24 mouse cellular contexts compared by ENCODE assay signal in the genomic region with DNA sequence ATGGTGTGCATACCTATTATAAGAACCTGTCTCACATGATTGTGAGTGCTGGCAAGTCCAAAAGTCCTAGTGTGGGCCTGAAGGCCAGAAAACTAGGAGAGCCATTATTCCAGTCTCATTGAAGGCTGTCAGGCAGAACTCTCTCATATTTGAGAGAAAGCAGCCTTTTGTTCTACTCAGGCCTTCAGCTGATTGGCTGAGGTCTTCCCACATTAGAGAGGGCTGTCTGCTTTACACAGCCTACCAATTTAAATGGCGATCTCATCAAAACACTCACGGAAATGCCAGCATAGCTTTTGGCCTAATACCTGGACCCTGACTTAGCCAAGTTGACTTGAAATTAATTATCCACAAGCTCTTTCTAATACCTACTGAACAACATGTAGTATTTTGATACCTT. TPM values are rescaled to one million over a fixed set of nuclear protein-coding genes. Genes with fewer than 3 reads are reported as not detected.
DNase-seq lines count a peak whose midpoint lies in the region; ATAC-seq lines count a peak whose summit lies in the region.
"Had no signal": no experiment of that assay in that cellular context is flagged by ENCODE, and none has a peak within 500 bp of the region (broad histone marks: within the 10 kb centered on the region; RNA-seq: fewer than 3 reads in every experiment).

No protein-coding gene starts in this region.

- H3K4me3 ChIP-seq in forebrain, embryonic 15.5 days = no peak overlapping the region
- H3K4me3 ChIP-seq in forebrain, embryonic 10.5 days = no peak overlapping the region
- H3K4me3 ChIP-seq: embryonic facial prominence, embryonic 15.5 days; erythroblast, embryonic 14.5 days; heart, embryonic 15.5 days; hindbrain, embryonic 13.5 days had no signal

- H3K4me2 ChIP-seq in forebrain, embryonic 15.5 days (replicated peaks) = no peak overlapping the region
- H3K4me2 ChIP-seq: embryonic facial prominence, embryonic 15.5 days; heart, embryonic 15.5 days; hindbrain, embryonic 13.5 days had no signal

- H3K9ac ChIP-seq in forebrain, embryonic 15.5 days (replicated peaks) = no peak overlapping the region
- H3K9ac ChIP-seq: embryonic facial prominence, embryonic 15.5 days; heart, embryonic 15.5 days; hindbrain, embryonic 13.5 days had no signal

- ATAC-seq in forebrain, embryonic 15.5 days (replicated peaks) = peak; percentile 61; the same call in 1 of the 2 replicates
- ATAC-seq: activated CD4-positive, CD25-positive, alpha-beta regulatory T cell, adult 4 months; hindbrain, postnatal 0 days had no signal

- H3K27ac ChIP-seq in forebrain, embryonic 15.5 days (replicated peaks) = peak overlapping the region; percentile 64
- no peak overlapping the region for H3K27ac ChIP-seq in forebrain, embryonic 10.5 days
- H3K27ac ChIP-seq: embryonic facial prominence, embryonic 15.5 days; heart, embryonic 15.5 days; hindbrain, embryonic 13.5 days; hindbrain, postnatal 0 days had no signal

- H3K36me3 ChIP-seq in forebrain, embryonic 15.5 days = no peaks in the 10 kb centered on the region
- no peaks in the 10 kb centered on the region for H3K36me3 ChIP-seq in forebrain, embryonic 10.5 days (replicated peaks)
- H3K36me3 ChIP-seq: embryonic facial prominence, embryonic 15.5 days; G1E; heart, embryonic 15.5 days; hindbrain, embryonic 13.5 days had no signal

- H3K4me1 ChIP-seq in forebrain, embryonic 15.5 days = peaks cover 9% of the 10 kb centered on the region; the same call in 1 of the 2 replicates
- peaks cover 15% of the 10 kb centered on the region for H3K4me1 ChIP-seq in forebrain, embryonic 10.5 days
- H3K4me1 ChIP-seq: embryonic facial prominence, embryonic 15.5 days; heart, embryonic 15.5 days; hindbrain, embryonic 13.5 days had no signal

- DNase-seq in forebrain, embryonic 10.5 days (ENCODE audit: extremely low spot score, low spot score) = no peak
- DNase-seq in retina, postnatal 1 day = peak; percentile 24
- no peak for DNase-seq in retina, embryonic 14.5 days (ENCODE audit: low spot score)
- peak; percentile 40 for DNase-seq in brain, adult 2 months (ENCODE audit: low read depth, low spot score)
- no peak for DNase-seq in adrenal gland, adult (ENCODE audit: inconsistent age in 2 of 2, low spot score in 1 of 2)
- DNase-seq in gastrocnemius, postnatal 10 days = no peak
- DNase-seq: adrenal gland, adult 2 months; adrenal gland, postnatal 25 days; cerebellum, adult 11 months; cerebellum, adult 8-10 months; cerebellum, postnatal 14 days; embryo, embryonic 11 days; gastrocnemius, postnatal 14 days; heart, postnatal 14 days; kidney, adult 18-20 months had no signal

- WGBS in forebrain, embryonic 15.5 days = 25% methylated on average over 2 of the region's 2 CpGs
- WGBS in forebrain, embryonic 10.5 days = 69% methylated on average over 2 of the region's 2 CpGs

- H3K9me3 ChIP-seq in forebrain, embryonic 15.5 days = no peaks in the 10 kb centered on the region
- no peaks in the 10 kb centered on the region for H3K9me3 ChIP-seq in forebrain, embryonic 10.5 days
- H3K9me3 ChIP-seq: embryonic facial prominence, embryonic 15.5 days; G1E; heart, embryonic 15.5 days; hindbrain, embryonic 13.5 days had no signal

- H3K27me3 ChIP-seq in forebrain, embryonic 15.5 days = no peaks in the 10 kb centered on the region
- no peaks in the 10 kb centered on the region for H3K27me3 ChIP-seq in forebrain, embryonic 10.5 days (ENCODE audit: poor library complexity, severe bottlenecking)
- H3K27me3 ChIP-seq: CH12.LX; embryonic facial prominence, embryonic 15.5 days; heart, embryonic 15.5 days; hindbrain, embryonic 13.5 days had no signal

RNA-seq across cellular contexts. Expression of a gene that starts 19.1 kb away (rescaled TPM):
- 8.0 and 8.6 TPM in 2 replicates for polyA plus RNA-seq in forebrain, embryonic 15.5 days (2015; fragmentation: Nextera tagmentation; extraction: Ambion mirVana)
- 9.2 and 10.4 TPM in 2 replicates for polyA plus RNA-seq in forebrain, embryonic 10.5 days (2016; fragmentation: Nextera tagmentation; extraction: Ambion mirVana)
- total RNA-seq in gastrocnemius, postnatal 10 days (2021) = 1 to 10 TPM; 7.1 to 8.9 TPM
- total RNA-seq: G1E had no signal
- polyA plus RNA-seq: G1E had no signal

RNA-seq across cellular contexts. Expression of a gene that starts 24.2 kb away (rescaled TPM):
- 62.9 and 63.2 TPM in 2 replicates for polyA plus RNA-seq in forebrain, embryonic 15.5 days (2015; fragmentation: Nextera tagmentation; extraction: Ambion mirVana)
- polyA plus RNA-seq in forebrain, embryonic 10.5 days (2016; fragmentation: Nextera tagmentation; extraction: Ambion mirVana) = 120 and 122 TPM in 2 replicates
- 100 to 1,000 TPM; 102 to 105 TPM for total RNA-seq in gastrocnemius, postnatal 10 days (2021)

RNA-seq across cellular contexts. Expression of a gene that starts 58.9 kb away (rescaled TPM):
- polyA plus RNA-seq in forebrain, embryonic 15.5 days (2015; fragmentation: Nextera tagmentation; extraction: Ambion mirVana) = 14.2 and 16.0 TPM in 2 replicates
- 11.2 and 11.3 TPM in 2 replicates for polyA plus RNA-seq in forebrain, embryonic 10.5 days (2016; fragmentation: Nextera tagmentation; extraction: Ambion mirVana)
- total RNA-seq in gastrocnemius, postnatal 10 days (2021) = 10 to 100 TPM; 56.1 to 64.2 TPM

Comparison
In these comparisons a context has a peak if more than half of its experiments do, and no peak if none do; other contexts are left out.
1. DNase-seq: peak in retina, postnatal 1 day (single experiment) and brain, adult 2 months (single experiment); none in forebrain, embryonic 10.5 days (single experiment), retina, embryonic 14.5 days (single experiment), adrenal gland, adult (0 of 2) and gastrocnemius, postnatal 10 days (single experiment).